Mouse (Mus musculus) intestine, embryonic 15.5 days (tissue): ENCODE measurements around the gene Gm20388. TPM values are rescaled to one million over a fixed set of nuclear protein-coding genes. Genes with fewer than 3 reads are reported as not detected.

Experiments used
- ATAC-seq: fragments of 200-750 bp; cut with Nextera tagmentation; 2 replicates; pipeline ENCODE4 v1.8.0; 2017; ENCODE audit warnings: moderate TSS enrichment, moderate library complexity
- H3K27ac ChIP-seq: fragments of 300-500 bp; sonication (generic); 2 replicates; pipeline ENCODE4 v1.5.1; 2015; ENCODE audit warnings: mild to moderate bottlenecking, inconsistent platforms
- H3K27me3 ChIP-seq: fragments of 300-500 bp; sonication (generic); replicated peaks from 2 replicates; pipeline ENCODE4 v1.6.1; 2015; ENCODE audit warnings: inconsistent platforms
- H3K36me3 ChIP-seq: fragments of 300-500 bp; sonication (generic); 2 replicates; pipeline ENCODE4 v1.6.1; 2015; ENCODE audit warnings: inconsistent platforms
- H3K4me1 ChIP-seq: fragments of 300-500 bp; sonication (generic); replicated peaks from 2 replicates; pipeline ENCODE4 v1.6.1; 2015; ENCODE audit warnings: inconsistent platforms
- H3K4me2 ChIP-seq: fragments of 300-500 bp; sonication (generic); replicated peaks from 2 replicates; pipeline ENCODE4 v1.6.1; 2015; ENCODE audit warnings: mild to moderate bottlenecking, inconsistent platforms
- H3K4me3 ChIP-seq: fragments of 300-500 bp; sonication (generic); replicated peaks from 2 replicates; pipeline ENCODE4 v1.5.1; 2015; ENCODE audit warnings: inconsistent platforms
- H3K9ac ChIP-seq: fragments of 300-500 bp; sonication (generic); 2 replicates; pipeline ENCODE4 v1.6.1; 2015; ENCODE audit warnings: inconsistent platforms
- H3K9me3 ChIP-seq: fragments of 300-500 bp; sonication (generic); 2 replicates; pipeline ENCODE4 v1.6.1; 2016; ENCODE audit warnings: inconsistent platforms
- WGBS: fragments of 180-500 bp; shearing (Covaris S2); methylation state at CpG from one replicate; pipeline ENCODE4 v1.1.7; 2015; 5-methylcytosine and 5-hydroxymethylcytosine counted together
- polyA plus RNA-seq: library from polyadenylated mRNA; unstranded; fragments of >200 nt; fragmentation: Nextera tagmentation; extraction: Ambion mirVana; gene quantifications from 2 replicates; pipeline ENCODE4 v1.2.1, GENCODE M21; 2015

Gene Gm20388
- polyA plus RNA-seq, 1 experiment from 2014 or later, result not detected

DNA sequence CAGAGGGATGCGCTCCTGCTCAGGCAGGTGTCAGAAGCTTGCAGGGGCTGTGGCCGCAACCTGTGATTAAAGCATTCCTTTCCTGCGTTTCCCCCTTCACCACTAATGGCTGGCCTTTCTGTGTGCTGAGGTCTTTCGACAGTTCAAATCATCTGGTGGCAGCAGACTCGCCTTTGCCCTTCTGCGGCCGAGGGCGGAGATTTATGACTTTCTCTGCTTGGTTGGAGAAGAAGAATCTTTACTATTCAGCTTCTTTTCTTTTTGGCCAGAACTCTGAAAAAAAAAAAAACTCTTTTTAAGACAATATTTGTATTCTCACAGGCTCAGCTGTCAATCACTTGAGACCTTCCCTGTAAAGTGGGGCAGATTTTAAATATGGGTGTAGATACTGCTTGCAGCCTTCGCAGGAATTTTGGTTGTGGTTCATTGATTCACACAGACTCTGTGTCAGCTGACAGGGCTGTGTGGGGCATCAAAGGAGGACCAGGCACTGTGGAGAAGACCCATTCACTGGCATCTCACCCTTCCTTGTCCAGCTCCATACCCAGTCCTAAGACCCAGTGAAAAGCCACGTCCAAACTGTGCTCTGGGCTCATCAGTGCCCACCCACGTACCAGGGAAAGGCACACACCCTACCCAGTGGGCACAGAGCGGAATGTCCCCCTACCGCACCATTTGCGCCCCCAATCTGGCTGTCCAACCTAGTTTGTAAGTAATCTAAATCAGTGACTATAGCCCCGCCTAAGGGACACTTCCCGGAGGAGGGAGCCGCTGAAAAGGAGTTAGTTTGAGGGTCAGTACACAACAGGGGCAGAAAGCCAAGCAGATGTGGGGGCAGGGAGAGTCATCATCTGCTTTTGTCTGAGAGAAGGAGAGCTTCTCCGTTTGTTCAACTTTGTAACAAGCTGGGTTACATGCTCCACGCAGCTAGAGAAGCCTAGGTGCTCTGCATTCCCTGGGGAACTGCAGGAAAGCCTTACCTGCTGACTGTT is 845.0 kb downstream of the Gm20388 start:
- no peaks in the 10 kb centered on the region for H3K9me3 ChIP-seq
- 46% methylated on average over 19 of the region's 19 CpGs for WGBS
- H3K36me3 ChIP-seq, result no peaks in the 10 kb centered on the region
- H3K4me2 ChIP-seq, result no peak overlapping the region
- no peak overlapping the region for H3K27ac ChIP-seq
- H3K4me1 ChIP-seq, result peaks cover 32% of the 10 kb centered on the region
- H3K27me3 ChIP-seq, result no peaks in the 10 kb centered on the region
- no peak overlapping the region for H3K9ac ChIP-seq
- no peak for ATAC-seq
- H3K4me3 ChIP-seq, result no peak overlapping the region

- H3K9ac ChIP-seq, result no peak overlapping the region
- H3K4me1 ChIP-seq, result peaks cover 13% of the 10 kb centered on the region
- no peak overlapping the region for H3K27ac ChIP-seq
- no peak overlapping the region for H3K4me3 ChIP-seq
- no peak for ATAC-seq
- 59% methylated on average over 4 of the region's 4 CpGs for WGBS
- no peaks in the 10 kb centered on the region for H3K27me3 ChIP-seq
- H3K36me3 ChIP-seq, result no peaks in the 10 kb centered on the region
- no peaks in the 10 kb centered on the region for H3K9me3 ChIP-seq
- H3K4me2 ChIP-seq, result no peak overlapping the region
These were observed 847.4 kb downstream of the Gm20388 start for GRCm38 (mm10) chr8:120758005-120758404.

- Histone ChIP-seq H3K4me2 (no peak overlapping the region), H3K27me3 (no peaks in the 10 kb centered on the region), H3K4me3 (no peak overlapping the region), H3K4me1 (peaks cover 12% of the 10 kb centered on the region), H3K9me3 (no peaks in the 10 kb centered on the region), H3K36me3 (no peaks in the 10 kb centered on the region), H3K9ac (no peak overlapping the region), H3K27ac (no peak overlapping the region)
- WGBS, result 89% methylated on average over 6 of the region's 6 CpGs
- no peak for ATAC-seq
These were observed 849.2 kb downstream of the Gm20388 start for GRCm38 (mm10) chr8:120759847-120760246.

GRCm38 (mm10) chr8:120760341-120761215 is 849.9 kb downstream of the Gm20388 start:
- H3K4me1 ChIP-seq, result 0 out of 2 replicates have a peak, but pooled peaks cover 6% of the 10 kb centered on the region
- no peaks in the 10 kb centered on the region for H3K36me3 ChIP-seq
- WGBS, result 84% methylated on average over 19 of the region's 19 CpGs
- no peak overlapping the region for H3K9ac ChIP-seq
- no peak overlapping the region for H3K4me3 ChIP-seq
- H3K27ac ChIP-seq, result no peak overlapping the region
- no peaks in the 10 kb centered on the region for H3K9me3 ChIP-seq
- no peaks in the 10 kb centered on the region for H3K27me3 ChIP-seq
- no peak for ATAC-seq
- H3K4me2 ChIP-seq, result no peak overlapping the region

- Histone ChIP-seq H3K36me3 (no peaks in the 10 kb centered on the region), H3K4me2 (no peak overlapping the region), H3K4me3 (no peak overlapping the region), H3K27me3 (no peaks in the 10 kb centered on the region), H3K9me3 (no peaks in the 10 kb centered on the region), H3K9ac (no peak overlapping the region), H3K4me1 (no peaks in the 10 kb centered on the region), H3K27ac (no peak overlapping the region)
- 48% methylated on average over 5 of the region's 5 CpGs for WGBS
- no peak for ATAC-seq
These were observed 852.6 kb downstream of the Gm20388 start for GRCm38 (mm10) chr8:120763267-120763666.

DNA sequence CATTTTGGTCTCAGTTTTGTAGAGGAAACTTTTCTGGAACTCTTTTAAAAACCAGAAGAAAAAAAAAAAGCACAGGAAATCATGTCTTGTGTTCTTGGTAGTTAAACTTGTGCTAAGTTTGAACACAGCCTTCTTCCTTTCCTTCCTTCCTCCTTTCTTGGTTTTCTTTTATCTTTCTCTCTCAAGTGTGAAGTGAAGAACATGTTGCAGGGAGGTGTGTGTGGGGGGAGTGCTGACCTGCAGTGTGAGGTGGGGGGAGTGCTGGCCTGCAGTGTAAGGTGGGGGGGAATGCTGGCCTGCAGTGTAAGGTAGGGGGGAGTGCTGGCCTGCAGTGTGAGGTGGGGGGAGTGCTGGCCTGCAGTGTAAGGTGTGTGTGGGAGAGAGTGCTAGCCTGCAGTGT is 854.0 kb downstream of the Gm20388 start:
- no peak overlapping the region for H3K4me2 ChIP-seq
- no peaks in the 10 kb centered on the region for H3K9me3 ChIP-seq
- H3K4me3 ChIP-seq, result no peak overlapping the region
- no peak for ATAC-seq
- H3K27ac ChIP-seq, result no peak overlapping the region
- H3K27me3 ChIP-seq, result no peaks in the 10 kb centered on the region
- no peaks in the 10 kb centered on the region for H3K36me3 ChIP-seq
- no peak overlapping the region for H3K9ac ChIP-seq
- 0 out of 2 replicates have a peak, but pooled peaks cover 3% of the 10 kb centered on the region for H3K4me1 ChIP-seq

DNA sequence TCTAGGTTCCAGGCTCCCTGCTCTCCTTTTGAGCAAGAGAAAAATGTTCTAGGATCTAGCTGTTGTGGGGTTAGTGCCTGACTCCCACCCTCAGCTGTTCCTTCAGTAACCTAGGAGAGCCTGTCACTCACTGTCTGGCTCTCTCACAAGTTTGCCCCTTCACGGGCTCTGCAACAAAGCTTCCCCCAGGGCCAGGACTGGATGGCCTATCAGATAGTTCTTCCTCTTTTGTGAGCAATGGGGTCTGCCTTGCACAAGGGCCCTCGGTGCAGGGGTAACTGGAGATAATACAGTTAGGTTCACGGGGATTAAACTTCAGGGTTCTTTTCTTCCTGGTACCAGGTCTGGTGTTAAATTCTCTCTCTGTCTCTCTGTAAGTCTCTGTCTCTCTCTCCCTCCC is 856.0 kb downstream of the Gm20388 start:
- no peak for ATAC-seq
- H3K27ac ChIP-seq, result no peak overlapping the region
- no peak overlapping the region for H3K4me2 ChIP-seq
- H3K4me3 ChIP-seq, result no peak overlapping the region
- H3K9ac ChIP-seq, result no peak overlapping the region
- H3K4me1 ChIP-seq, result 0 out of 2 replicates have a peak, but pooled peaks cover 3% of the 10 kb centered on the region
- no peaks in the 10 kb centered on the region for H3K36me3 ChIP-seq
- 58% methylated on average over 3 of the region's 3 CpGs for WGBS
- H3K27me3 ChIP-seq, result no peaks in the 10 kb centered on the region
- no peaks in the 10 kb centered on the region for H3K9me3 ChIP-seq

- peak overlapping the region; percentile 9; the same call in 1 of the 2 replicates for H3K4me2 ChIP-seq
- WGBS, result 52% methylated on average over 12 of the region's 12 CpGs
- H3K9ac ChIP-seq, result no peak overlapping the region
- no peak overlapping the region for H3K27ac ChIP-seq
- 0 out of 2 replicates have a peak, but pooled peaks cover 3% of the 10 kb centered on the region for H3K4me1 ChIP-seq
- no peaks in the 10 kb centered on the region for H3K27me3 ChIP-seq
- H3K9me3 ChIP-seq, result no peaks in the 10 kb centered on the region
- no peak overlapping the region for H3K4me3 ChIP-seq
- peak; percentile 47 for ATAC-seq
- no peaks in the 10 kb centered on the region for H3K36me3 ChIP-seq
These were observed 858.0 kb downstream of the Gm20388 start for GRCm38 (mm10) chr8:120768454-120769218.

DNA sequence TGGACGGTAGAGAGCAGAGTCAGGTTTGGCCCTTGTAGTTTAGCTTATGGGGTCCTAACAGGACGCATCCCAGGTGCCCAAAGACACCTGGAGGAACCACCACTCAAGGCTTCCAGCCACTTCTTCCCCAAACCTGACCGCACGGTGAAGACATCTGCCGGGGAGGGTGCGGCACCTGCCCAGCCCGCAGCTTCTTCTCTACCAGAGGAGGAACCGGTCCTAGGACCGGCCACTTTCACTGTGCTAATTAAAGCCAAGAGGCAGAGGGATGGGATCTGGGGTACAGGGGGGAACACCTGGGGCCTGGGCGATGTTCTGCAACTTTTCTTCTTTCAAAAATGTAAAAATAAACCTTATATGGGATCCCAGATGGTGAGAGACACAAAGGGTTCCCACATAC is 866.5 kb downstream of the Gm20388 start:
- Histone ChIP-seq H3K27me3 (no peaks in the 10 kb centered on the region), H3K36me3 (no peaks in the 10 kb centered on the region), H3K9ac (no peak overlapping the region), H3K4me2 (no peak overlapping the region), H3K9me3 (no peaks in the 10 kb centered on the region), H3K4me1 (no peaks in the 10 kb centered on the region), H3K4me3 (no peak overlapping the region), H3K27ac (no peak overlapping the region)
- no peak for ATAC-seq
- WGBS, result 93% methylated on average over 10 of the region's 10 CpGs

DNA sequence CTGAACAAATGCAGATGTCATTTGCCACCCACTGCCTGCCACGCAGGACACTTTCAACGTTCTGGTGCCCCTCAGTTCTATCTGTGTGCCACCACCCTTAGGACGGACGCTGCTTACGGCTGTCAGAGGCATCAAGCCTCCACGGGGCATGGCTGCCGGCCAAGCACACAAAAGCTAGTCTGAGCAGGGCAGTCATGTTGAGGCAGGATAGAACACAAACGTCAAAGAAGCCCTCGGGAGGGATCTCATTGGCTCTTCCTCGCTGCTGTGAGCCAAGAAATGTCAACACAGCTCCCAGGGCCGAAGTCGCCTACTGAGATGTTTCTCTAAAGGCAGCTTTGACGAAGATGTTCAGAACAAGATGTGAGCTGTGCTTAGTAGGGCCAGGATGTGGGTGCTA is 867.1 kb downstream of the Gm20388 start:
- H3K27me3 ChIP-seq, result no peaks in the 10 kb centered on the region
- no peak overlapping the region for H3K4me3 ChIP-seq
- no peak overlapping the region for H3K4me2 ChIP-seq
- no peaks in the 10 kb centered on the region for H3K9me3 ChIP-seq
- no peaks in the 10 kb centered on the region for H3K36me3 ChIP-seq
- WGBS, result 55% methylated on average over 13 of the region's 13 CpGs
- no peak overlapping the region for H3K9ac ChIP-seq
- ATAC-seq, result no peak
- H3K4me1 ChIP-seq, result no peaks in the 10 kb centered on the region
- H3K27ac ChIP-seq, result no peak overlapping the region

DNA sequence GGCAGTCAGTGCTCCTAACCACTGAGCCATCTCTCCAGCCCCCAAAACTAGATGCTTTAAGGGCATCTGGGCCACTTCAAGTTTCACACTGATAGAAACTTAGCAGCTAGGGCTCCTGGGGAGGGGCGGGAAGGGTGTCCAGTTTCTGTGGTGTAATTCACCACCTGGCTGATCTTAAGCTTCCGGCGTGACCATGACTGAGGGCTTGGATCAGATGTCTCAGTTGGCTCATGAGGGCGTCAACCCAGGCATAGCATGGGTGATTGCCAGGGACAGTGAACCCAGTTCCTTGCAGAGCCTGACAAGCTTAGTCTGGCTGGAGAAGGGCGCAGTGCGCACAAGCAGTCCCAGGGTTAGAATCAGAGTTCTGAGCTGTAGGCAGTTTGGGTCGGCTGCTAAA is 868.5 kb downstream of the Gm20388 start:
- WGBS, result 95% methylated on average over 7 of the region's 7 CpGs
- ATAC-seq, result no peak
- no peaks in the 10 kb centered on the region for H3K4me1 ChIP-seq

GRCm38 (mm10) chr8:120783781-120784180 is 873.1 kb downstream of the Gm20388 start:
- no peak overlapping the region for H3K4me3 ChIP-seq
- WGBS, result 86% methylated on average over 4 of the region's 4 CpGs
- no peaks in the 10 kb centered on the region for H3K4me1 ChIP-seq

More for the DNA sequence above, 868.5 kb downstream of the Gm20388 start:
- no peaks in the 10 kb centered on the region for H3K27me3 ChIP-seq
- H3K4me2 ChIP-seq, result no peak overlapping the region
- H3K9ac ChIP-seq, result no peak overlapping the region
- no peaks in the 10 kb centered on the region for H3K36me3 ChIP-seq
- H3K9me3 ChIP-seq, result no peaks in the 10 kb centered on the region
- H3K4me3 ChIP-seq, result no peak overlapping the region
- H3K27ac ChIP-seq, result no peak overlapping the region

More at GRCm38 (mm10) chr8:120783781-120784180, 873.1 kb downstream of the Gm20388 start:
- no peak overlapping the region for H3K27ac ChIP-seq
- H3K9me3 ChIP-seq, result no peaks in the 10 kb centered on the region
- no peaks in the 10 kb centered on the region for H3K36me3 ChIP-seq
- H3K4me2 ChIP-seq, result no peak overlapping the region
- no peaks in the 10 kb centered on the region for H3K27me3 ChIP-seq
- H3K9ac ChIP-seq, result no peak overlapping the region
- no peak for ATAC-seq
